Mouse (Mus musculus) cortical plate, adult 2 months (tissue): Measurements from ENCODE around the gene Ypel2.

ENCODE experiments used
- CTCF ChIP-seq: fragments of 200-500 bp; IDR thresholded peaks from 2 replicates; pipeline ENCODE4 v1.5.1; 2011; ENCODE audit warnings: mild to moderate bottlenecking, control low read depth, low read length; ENCODE audit not compliant: insufficient read depth; ENCODE audit errors: extremely low read depth
- POLR2A ChIP-seq: fragments of 200-500 bp; IDR thresholded peaks from 2 replicates; pipeline ENCODE4 v1.6.1; 2011; ENCODE audit warnings: mild to moderate bottlenecking, low read length, control low read depth; ENCODE audit not compliant: insufficient read depth; ENCODE audit errors: extremely low read depth

- no peak for TF ChIP-seq CTCF
- no peak for TF ChIP-seq POLR2A
Measured at GRCm38 (mm10) chr11:86932201-86932600, 61.3 kb downstream of the Ypel2 start.
